Mouse (Mus musculus): ENCODE data around the gene Mea1.

Mea1 gene

GRCm38 (mm10) chr17:46678416-46678815 is at the start of gene Mea1:
TSS of gene Mea1 (plus strand) at chr17:46678793.
- no peak for TF ChIP-seq GATA4 (IDR thresholded peaks at IDR 0.05; ENCODE audit: insufficient replicate concordance, low read length)

- TF ChIP-seq GATA4 (IDR thresholded peaks at IDR 0.05; ENCODE audit: insufficient replicate concordance, low read length) = no peak
These were observed 48.7 kb upstream of the Mea1 start for GRCm38 (mm10) chr17:46629685-46630441.

GRCm38 (mm10) chr17:46636831-46637523 is 41.6 kb upstream of the Mea1 start:
- TF ChIP-seq GATA4 (IDR thresholded peaks at IDR 0.05; ENCODE audit: insufficient replicate concordance, low read length) = no peak

- no peak for TF ChIP-seq GATA4 (IDR thresholded peaks at IDR 0.05; ENCODE audit: insufficient replicate concordance, low read length)
These were observed 38.7 kb upstream of the Mea1 start for GRCm38 (mm10) chr17:46639929-46640328.

- TF ChIP-seq GATA4 (IDR thresholded peaks at IDR 0.05; ENCODE audit: insufficient replicate concordance, low read length) = no peak
These were observed 36.5 kb upstream of the Mea1 start for GRCm38 (mm10) chr17:46642060-46642459.

- no peak for TF ChIP-seq GATA4 (IDR thresholded peaks at IDR 0.05; ENCODE audit: insufficient replicate concordance, low read length)
These were observed 34.3 kb upstream of the Mea1 start for GRCm38 (mm10) chr17:46644152-46644805.

- no peak for TF ChIP-seq GATA4 (IDR thresholded peaks at IDR 0.05; ENCODE audit: insufficient replicate concordance, low read length)
These were observed 33.6 kb upstream of the Mea1 start for GRCm38 (mm10) chr17:46644916-46645475.

GRCm38 (mm10) chr17:46645561-46646321 is 32.9 kb upstream of the Mea1 start, which contains the start of the genes Klc4 and Mrpl2:
TSS of gene Klc4 (minus strand) at chr17:46646022.
TSS of gene Mrpl2 (plus strand) at chr17:46646229.
- TF ChIP-seq GATA4 (IDR thresholded peaks at IDR 0.05; ENCODE audit: insufficient replicate concordance, low read length) = no peak

- TF ChIP-seq GATA4 (IDR thresholded peaks at IDR 0.05; ENCODE audit: insufficient replicate concordance, low read length) = no peak
These were observed 32.3 kb upstream of the Mea1 start for GRCm38 (mm10) chr17:46646322-46646662.

GRCm38 (mm10) chr17:46647279-46647678 is 31.3 kb upstream of the Mea1 start:
- TF ChIP-seq GATA4 (IDR thresholded peaks at IDR 0.05; ENCODE audit: insufficient replicate concordance, low read length) = no peak

- TF ChIP-seq GATA4 (IDR thresholded peaks at IDR 0.05; ENCODE audit: insufficient replicate concordance, low read length) = no peak
These were observed 30.2 kb upstream of the Mea1 start for GRCm38 (mm10) chr17:46648436-46648835.

- no peak for TF ChIP-seq GATA4 (IDR thresholded peaks at IDR 0.05; ENCODE audit: insufficient replicate concordance, low read length)
These were observed 28.8 kb upstream of the Mea1 start for GRCm38 (mm10) chr17:46649811-46650210.

- peak; percentile 46; the same call in 1 of the 2 replicates for TF ChIP-seq GATA4 (IDR thresholded peaks at IDR 0.05; ENCODE audit: insufficient replicate concordance, low read length)
These were observed 28.2 kb upstream of the Mea1 start, which contains the start of gene Cul7 for GRCm38 (mm10) chr17:46650232-46651031. TSS of gene Cul7 (plus strand) at chr17:46650337.

- TF ChIP-seq GATA4 (IDR thresholded peaks at IDR 0.05; ENCODE audit: insufficient replicate concordance, low read length) = no peak
These were observed 27.3 kb upstream of the Mea1 start for GRCm38 (mm10) chr17:46651292-46651691.

All from liver, adult (tissue).